Mouse (Mus musculus) 3134 (cell line): Measurements from ENCODE around the gene Kalrn.

Experiments
- DNase-seq: peaks from one replicate; pipeline ENCODE4 v3.0.0-alpha.2; 2011; ENCODE audit warnings: low spot score; ENCODE audit not compliant: insufficient read length; ENCODE audit errors: extremely low read depth

Kalrn gene

GRCm38 (mm10) chr16:34278249-34278790 lies 295.0 kb downstream of the Kalrn start:
- DNase-seq, result no peak

DNA sequence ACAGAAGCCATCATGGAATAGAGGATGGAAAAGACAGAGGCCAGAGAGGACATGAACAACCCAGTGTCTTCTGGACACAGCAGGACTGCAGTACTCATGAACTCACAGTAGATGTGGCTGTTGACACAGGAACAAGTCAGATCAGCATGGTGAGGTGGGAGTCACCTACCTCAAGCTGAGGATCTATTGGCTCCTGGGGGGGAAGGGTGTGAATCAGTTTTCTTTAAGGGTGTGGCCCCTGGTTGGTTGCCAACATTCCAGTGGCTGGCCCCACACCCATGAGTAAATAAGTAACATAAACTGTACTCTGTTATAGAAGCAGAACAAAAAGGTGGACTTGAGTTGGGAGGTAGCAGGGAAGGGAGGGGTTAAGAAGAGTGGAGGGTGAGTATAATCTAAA lies 298.7 kb downstream of the Kalrn start:
- DNase-seq, result peak; percentile 49

DNA sequence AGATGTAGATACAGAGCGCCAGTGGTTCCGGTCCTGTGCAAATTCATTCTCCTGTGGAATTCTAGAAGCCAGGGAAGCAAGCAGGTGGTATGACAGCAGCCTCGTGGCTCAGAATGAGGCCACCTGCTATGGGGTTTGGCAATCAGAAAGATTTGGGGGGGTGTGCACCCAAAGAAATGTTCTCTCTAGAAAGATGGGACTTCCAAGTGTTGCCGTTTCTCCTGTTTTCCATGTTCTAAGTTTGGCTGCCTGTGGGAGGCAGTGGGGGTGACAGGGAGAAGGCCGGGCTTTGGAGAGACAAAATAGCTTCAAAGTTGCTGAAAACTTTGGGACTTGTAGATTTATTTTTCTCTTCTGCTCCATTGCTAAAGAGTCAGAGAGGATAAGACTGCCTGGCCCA lies 301.9 kb downstream of the Kalrn start:
- DNase-seq, result no peak

GRCm38 (mm10) chr16:34270681-34271080 lies 302.7 kb downstream of the Kalrn start:
- DNase-seq, result no peak

DNA sequence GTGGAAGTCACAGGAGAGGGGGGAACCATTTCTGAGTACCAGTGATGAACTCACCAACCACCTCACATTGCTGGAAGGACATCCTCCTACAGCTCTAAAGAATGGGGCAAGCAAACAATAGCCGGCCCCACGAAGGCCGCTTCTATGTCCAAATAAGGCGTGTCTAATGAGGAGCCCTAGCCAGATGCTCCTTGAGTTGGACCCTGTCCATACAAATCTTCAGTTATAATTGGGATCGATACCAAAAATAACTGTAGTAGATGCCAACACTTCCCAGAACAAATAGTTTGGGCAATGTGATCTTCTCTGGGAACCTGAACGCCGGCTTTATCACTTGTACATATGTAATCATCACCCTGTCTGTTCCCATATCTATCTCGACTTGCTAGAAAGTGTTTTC lies 303.7 kb downstream of the Kalrn start:
- DNase-seq, result no peak

DNA sequence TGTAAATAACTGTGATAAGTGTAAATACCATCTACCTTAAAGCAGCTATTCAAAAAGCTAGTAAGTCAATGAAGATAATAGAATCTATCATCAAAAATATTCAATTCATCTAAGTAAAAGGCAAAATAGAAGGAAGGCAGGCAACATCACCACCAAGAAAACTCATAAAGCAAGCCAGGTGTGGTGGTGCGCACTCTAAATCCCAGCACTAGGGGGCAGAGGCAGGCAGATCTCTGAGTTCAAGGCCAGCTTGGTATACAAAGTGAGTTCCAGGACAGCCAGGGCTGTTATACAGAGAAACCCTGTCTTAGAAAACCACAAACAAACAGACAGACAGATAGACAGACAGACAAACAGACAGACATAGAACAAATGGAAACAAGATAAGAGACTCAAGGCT lies 305.6 kb downstream of the Kalrn start:
- no peak for DNase-seq

GRCm38 (mm10) chr16:34264671-34265070 lies 308.7 kb downstream of the Kalrn start:
- peak; percentile 19 for DNase-seq

GRCm38 (mm10) chr16:34262731-34263460 lies 310.4 kb downstream of the Kalrn start:
- no peak for DNase-seq

GRCm38 (mm10) chr16:34260971-34261924 lies 312.1 kb downstream of the Kalrn start:
- DNase-seq, result no peak

DNA sequence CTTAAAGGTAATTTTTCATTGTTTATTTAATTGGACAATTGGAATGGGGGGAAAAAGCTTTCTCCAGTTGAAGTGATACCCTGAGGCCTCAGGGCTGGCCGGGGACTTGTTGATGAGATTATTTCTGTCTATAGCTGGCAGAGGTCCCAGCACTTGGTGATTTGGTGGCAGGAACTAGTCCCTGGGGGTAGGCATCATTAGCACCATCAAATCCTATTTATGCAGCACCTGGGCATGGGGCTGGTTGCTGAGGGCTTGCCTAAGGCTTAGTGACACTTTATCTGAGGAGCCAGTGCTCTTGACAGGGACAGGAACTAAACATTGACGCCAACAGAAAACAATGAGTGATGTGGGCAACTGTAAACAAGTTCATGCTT lies 318.7 kb downstream of the Kalrn start:
- DNase-seq, result no peak

- no peak for DNase-seq
These were observed 319.2 kb downstream of the Kalrn start for GRCm38 (mm10) chr16:34254002-34254645.

- DNase-seq, result no peak
These were observed 320.7 kb downstream of the Kalrn start for GRCm38 (mm10) chr16:34252670-34253069.

GRCm38 (mm10) chr16:34248256-34248655 lies 325.1 kb downstream of the Kalrn start:
- no peak for DNase-seq

DNA sequence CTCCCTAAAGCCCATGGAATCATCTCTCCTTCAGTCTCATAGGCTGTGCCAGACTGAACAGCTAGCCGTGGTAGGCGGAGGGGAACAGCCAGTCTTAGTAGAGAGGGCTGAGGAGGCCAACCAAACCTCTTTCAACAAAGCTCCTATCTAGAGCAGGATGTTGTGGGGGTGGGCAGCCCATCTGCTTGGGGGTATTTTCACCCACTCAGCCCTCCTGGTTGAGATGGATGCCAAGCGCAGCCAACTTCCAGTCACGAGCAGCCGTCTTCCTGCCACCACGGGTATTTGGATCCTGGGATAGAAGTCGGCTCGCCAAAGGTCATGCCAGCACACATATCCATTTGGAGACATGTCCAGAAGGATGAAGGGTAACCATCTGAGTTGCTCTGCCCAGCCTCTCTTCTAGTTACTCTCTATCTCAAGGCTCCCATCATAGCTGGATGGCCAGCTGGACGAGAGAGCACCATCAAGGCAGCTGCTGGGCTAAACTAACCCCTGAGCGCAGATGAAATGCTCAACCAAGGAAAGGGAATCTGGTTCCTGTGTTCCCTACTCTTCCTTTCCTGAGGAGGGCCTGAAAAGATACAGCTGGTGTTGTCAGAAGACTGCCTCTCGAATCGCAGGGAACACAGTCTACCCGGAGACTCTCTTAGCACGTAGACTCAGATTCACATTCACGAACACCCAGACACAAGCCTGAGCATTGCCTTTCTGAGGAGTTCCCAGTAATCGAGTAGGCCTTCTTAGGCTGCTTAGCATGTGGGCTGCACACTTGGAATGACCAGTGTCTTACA lies 331.2 kb downstream of the Kalrn start:
- DNase-seq, result no peak

- DNase-seq, result no peak
These were observed 333.7 kb downstream of the Kalrn start for GRCm38 (mm10) chr16:34239618-34240017.

GRCm38 (mm10) chr16:34236898-34237611 lies 336.3 kb downstream of the Kalrn start:
- no peak for DNase-seq

DNA sequence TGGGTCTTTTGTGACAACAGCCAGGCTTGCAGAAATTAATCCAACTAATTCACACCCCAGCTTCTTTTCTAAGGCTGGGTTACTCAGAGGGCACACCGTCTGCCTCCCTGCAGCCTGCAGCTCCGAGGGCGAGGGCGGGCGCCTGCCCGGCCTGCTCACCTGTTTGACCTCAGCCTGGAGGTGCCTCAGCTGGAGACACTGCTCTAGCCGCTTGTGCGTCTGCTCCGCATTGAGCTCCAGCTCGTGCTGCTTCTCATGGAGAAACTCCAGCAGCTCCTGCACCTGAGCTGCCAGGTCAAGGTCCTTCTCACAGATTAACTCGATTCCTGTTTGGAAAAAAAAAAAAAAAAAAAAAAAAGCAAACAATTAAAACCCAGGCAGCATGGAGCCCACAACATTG lies 338.2 kb downstream of the Kalrn start:
- no peak for DNase-seq

- DNase-seq, result no peak
These were observed 341.4 kb downstream of the Kalrn start for GRCm38 (mm10) chr16:34231952-34232351.

DNA sequence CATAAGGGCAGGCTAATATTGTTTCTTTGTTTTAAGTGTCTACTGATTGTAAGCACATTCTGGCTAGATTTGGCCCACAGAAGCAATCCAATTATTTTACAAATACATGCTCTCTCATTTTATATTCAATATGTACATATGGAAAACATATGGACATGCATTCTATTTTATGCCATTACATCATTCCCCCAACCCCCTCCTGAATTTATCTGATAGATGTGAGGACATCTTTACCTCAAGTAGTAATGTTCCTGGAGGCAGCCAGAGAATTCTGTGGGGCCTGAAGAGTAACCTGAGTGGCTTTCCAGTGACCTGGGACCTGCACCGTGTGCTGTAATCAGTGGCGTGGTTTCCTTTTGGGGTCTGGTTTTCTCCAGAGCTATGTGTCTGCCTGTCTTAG lies 342.2 kb downstream of the Kalrn start:
- DNase-seq, result no peak

DNA sequence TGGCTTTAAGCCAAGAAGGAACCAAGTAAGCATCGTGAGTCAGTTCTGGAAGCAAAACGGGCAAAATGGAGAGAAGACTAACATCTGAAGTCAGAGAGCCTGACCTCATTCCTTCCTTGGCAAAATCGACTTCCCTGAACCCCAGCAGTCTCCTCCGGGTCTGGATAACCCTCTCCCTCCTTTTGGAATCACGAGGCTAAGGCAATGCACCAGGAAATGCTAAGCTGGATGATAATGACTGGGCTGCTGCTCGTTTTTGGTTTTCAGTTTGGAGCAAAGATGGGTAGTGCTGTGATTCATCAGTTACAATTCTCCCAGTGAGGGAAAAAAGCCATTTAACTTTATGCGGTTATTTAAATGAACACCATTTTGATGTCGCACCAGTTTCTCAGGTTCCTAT lies 344.0 kb downstream of the Kalrn start:
- DNase-seq, result no peak
